Mouse (Mus musculus) kidney, adult 2 months (tissue): ENCODE measurements around the gene Tyk2.

Source experiments
- CTCF ChIP-seq: fragments of 200-500 bp; conservative IDR thresholded peaks from 2 replicates; pipeline ENCODE4 v1.5.1; 2011; ENCODE audit warnings: low read depth, mild to moderate bottlenecking, control low read depth, low read length, moderate library complexity, mixed read lengths; ENCODE audit not compliant: insufficient read depth, insufficient read length
- POLR2A ChIP-seq: fragments of 200-500 bp; IDR thresholded peaks from one replicate; pipeline ENCODE4 v1.6.1; 2011; ENCODE audit warnings: low read depth, low read length, control low read depth

DNA sequence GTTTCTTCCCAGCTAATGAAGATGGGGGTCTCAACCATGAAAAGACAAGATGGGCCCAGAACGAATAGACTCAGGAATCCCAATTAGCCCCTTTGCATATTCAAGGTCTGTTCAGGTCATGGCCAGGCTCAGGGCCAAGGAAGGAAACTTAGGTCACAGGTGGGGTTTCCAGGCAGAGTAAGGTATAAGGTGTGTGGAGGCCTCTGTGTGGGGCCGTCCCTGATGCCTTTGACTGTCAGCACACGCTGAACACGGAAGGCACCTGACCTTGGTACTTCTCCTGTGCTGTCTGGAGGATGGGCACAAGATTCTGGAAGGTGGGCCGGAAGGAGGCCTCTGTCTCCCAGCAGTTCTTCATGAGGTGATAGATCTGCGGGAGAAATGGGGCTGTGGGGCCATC, 26.2 kb downstream of the Tyk2 start:
- TF ChIP-seq CTCF (no peak), POLR2A (no peak)
